Mouse (Mus musculus) liver (tissue): ENCODE results near the gene Cd5.

Source experiments
- DNase-seq: peaks from one replicate; pipeline ENCODE4 v3.0.0-alpha.2; 2020; ENCODE audit warnings: mixed read lengths

Gene Cd5

GRCm38 (mm10) chr19:10698131-10698991 is 40.4 kb downstream of the Cd5 start:
- no peak for DNase-seq

GRCm38 (mm10) chr19:10695801-10696200 is 43.0 kb downstream of the Cd5 start:
- DNase-seq = no peak

DNA sequence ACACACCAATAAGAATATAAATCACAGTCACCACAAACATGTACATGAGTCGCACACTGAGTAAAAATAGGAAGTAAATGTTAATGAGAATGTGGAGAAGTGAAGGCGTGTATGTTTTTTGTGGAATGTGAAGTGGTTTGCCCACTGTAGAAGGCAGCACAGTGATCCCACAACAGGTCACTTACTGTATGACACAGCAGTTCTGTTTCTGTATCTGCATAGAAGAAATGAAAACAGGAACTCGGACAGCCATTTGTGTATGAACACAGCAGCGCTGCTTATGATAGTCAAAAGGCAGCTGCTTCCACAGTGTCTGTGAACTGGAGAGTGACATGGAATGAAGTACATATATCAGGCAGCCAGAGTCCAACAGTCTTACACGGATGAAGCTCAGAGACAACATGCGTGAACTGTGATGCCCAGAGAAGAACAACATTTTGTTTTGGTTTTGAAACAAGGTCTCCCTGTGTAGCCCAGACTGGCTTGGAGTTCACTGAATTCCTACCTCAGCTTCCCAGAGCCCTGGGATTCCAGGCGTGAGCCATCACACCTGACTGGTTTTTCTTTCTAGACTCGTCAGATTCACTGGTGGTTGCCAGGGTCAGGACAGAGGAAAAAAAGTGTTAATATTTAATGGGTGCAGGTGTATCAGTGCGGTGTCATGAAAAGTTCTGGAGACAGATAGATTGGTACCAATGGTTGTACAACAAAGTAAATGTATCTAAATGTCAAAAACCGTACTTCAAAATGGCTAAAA is 44.7 kb downstream of the Cd5 start:
- DNase-seq = no peak

DNA sequence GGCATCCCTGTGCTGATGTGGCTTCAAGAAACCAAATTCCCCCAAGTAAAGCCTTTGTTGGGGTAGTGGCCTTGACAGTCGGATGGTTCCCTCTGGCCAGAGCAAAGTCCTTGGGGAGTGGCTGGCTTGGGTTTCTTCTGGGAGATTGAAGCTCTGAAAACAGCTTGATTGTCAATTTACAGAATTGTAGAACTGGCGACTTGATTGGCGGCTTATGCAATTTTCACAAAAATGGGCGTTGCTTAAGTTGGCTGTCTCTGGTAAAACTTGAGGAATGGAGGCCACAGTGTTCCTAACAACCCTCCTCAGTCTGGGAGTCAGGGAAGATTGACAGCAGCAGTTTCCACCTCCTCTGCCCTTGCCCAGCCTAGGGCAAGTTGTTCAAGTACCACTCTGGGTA is 46.4 kb downstream of the Cd5 start:
- DNase-seq = no peak

GRCm38 (mm10) chr19:10691660-10692059 is 47.1 kb downstream of the Cd5 start:
- peak; percentile 58 for DNase-seq

DNA sequence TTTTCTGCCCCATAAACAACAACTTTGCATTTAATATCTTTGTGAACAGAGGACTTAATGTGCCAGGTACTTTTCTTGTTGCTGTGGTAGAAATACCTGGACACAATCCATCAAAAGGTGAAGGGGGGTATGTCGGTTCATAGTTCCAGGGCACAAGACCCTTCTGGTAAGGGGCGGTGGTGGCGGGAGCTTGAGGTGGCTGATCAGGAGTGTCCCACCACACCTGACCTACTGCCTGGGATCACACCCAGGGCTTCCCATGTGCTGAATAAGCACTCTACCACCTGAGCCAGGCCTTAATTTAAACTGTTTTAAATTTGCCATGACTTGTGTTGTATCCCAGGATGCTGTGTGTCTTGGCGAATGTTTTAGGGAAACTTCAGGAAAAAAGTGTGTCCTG is 47.7 kb downstream of the Cd5 start:
- DNase-seq = no peak

GRCm38 (mm10) chr19:10690336-10690735 is 48.5 kb downstream of the Cd5 start:
- DNase-seq = no peak

GRCm38 (mm10) chr19:10689470-10690166 is 49.2 kb downstream of the Cd5 start:
- no peak for DNase-seq

- DNase-seq = peak; percentile 97
Observed at GRCm38 (mm10) chr19:10688537-10689352, 50.1 kb downstream of the Cd5 start, which contains the start of gene Vps37c. TSS of gene Vps37c (plus strand) at chr19:10688735.

DNA sequence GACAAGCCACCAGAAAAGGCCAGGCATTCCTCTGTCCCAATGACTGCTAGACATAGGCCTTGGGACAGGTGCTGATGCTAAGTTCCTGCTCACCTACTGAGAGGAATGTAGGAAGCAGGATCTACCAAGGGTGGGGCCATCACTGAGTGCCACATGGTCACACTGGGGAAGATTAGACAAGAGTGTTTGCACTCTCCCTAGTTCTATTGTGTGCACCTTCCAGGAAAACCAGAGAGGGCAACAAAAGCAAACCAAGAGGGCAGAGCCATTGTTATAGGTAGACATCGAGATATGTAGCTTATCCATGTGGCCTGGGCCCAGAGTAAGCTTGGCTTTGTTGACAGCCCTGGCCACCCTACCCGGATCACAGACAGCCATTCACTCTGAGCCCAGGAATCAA is 53.1 kb downstream of the Cd5 start:
- no peak for DNase-seq

DNA sequence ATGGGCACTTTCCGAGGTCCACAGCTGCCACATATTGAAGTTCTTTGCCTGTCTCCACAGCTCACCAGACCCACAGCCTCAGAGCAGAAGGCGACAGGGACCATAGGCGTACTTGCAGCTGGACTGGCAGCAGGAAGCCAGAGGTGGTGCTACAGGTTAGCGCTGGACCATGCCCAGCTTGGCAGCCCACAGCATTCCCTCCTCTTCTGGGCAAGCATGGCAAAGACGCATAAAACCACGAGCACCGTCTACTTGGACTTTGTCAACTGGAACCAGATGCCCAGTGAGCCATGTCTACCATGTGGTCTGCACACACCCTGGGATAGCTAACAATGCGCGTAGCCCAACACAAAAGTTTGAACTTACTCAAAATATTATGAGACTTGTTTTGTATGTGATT is 53.7 kb downstream of the Cd5 start:
- no peak for DNase-seq

GRCm38 (mm10) chr19:10681571-10681970 is 57.2 kb downstream of the Cd5 start:
- DNase-seq = no peak

DNA sequence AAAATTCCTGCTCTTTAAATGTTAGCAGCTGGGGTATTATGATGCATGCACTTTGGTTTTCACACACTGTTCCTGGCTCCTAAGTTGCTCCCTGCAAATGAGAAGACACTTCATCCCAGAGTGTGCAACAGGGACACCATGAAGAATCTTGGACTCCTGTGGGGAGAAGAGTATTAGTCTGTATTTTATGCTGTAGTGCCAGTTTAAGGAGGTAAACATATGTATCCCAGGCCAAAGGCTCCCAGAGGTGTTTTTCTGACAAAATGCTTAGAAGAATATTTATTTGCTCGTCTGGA is 60.1 kb downstream of the Cd5 start:
- no peak for DNase-seq

DNA sequence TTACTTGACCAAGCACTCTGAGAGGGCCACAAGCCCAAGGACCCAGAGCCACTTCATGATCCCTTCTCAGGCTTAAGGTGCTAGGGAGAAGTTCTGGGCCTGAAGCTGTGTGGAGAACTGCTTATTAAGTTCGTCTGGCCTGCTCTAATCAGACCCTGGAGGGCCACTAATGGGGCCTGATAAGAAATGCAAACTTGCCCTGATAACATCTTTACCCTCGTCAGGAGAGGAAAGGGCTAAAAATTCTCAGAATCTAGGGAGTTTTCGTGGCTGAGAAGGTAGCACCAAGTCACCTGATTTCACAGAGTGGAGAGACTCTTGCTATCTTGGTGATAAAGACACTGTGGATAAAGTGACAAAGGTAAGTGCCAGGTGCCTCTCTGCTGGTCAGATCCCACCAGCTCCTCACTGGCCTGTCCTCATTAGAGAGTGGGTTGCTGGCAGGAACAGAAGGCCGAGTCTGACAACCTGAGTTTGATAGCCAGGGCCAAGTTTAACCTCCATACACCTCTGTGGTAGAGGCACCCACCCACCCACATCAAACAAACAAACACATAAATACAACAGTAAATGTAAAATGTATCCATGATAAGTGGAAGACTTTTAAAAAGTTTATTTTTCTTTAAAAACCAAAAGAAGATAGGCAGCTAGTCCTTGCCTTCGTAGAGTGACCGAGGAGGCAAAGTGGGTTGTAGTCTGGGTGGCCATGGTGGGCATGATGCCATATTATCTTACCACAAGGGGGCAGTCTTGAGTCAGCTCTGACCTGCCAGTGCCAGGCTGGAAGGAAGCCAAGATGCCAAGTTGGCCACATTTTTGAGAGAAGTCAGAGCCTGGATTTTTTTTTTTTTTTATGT is 60.7 kb downstream of the Cd5 start, which contains the start of gene Pga5:
Pga5 (minus strand) TSS at position 157 of the 857 bp plus-strand sequence.
- peak; percentile 69 for DNase-seq

GRCm38 (mm10) chr19:10676656-10677055 is 62.1 kb downstream of the Cd5 start:
- no peak for DNase-seq

DNA sequence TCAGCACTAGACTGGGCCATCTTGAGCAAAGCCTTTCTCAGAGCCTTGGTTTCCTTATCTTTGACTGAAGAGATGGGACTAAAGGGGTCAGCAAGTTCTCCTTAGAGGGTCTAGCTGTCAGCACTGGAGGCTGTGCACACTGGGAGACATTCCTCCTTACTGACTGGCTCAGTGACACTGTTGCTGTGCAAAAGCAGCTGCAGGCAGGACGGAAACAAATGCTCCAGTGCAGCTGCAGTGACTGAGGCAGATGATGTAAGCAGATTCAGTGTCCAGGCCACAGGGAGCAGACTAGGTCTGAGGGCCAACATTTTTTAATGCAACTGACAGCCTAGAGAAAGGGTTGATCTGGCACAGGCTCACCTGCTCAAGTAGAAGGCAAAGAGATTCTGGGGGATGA is 65.5 kb downstream of the Cd5 start:
- no peak for DNase-seq

GRCm38 (mm10) chr19:10671854-10672417 is 66.9 kb downstream of the Cd5 start:
- DNase-seq = no peak

- DNase-seq = no peak
Observed at GRCm38 (mm10) chr19:10671319-10671718, 67.5 kb downstream of the Cd5 start.
